Mouse (Mus musculus) frontal cortex, adult (tissue): ENCODE results near the gene Gdf3.
"Not testable (repeated sequence)": the region's sequence is repeated elsewhere in the genome, so short reads cannot be mapped to it uniquely, and the experiment has no call there.

Experiments used
- ATAC-seq: cut with Nextera tagmentation; 2 replicates; pipeline ENCODE4 v1.9.2; 2017; ENCODE audit warnings: mild to moderate bottlenecking, moderate library complexity, mixed read lengths; ENCODE audit not compliant: low TSS enrichment

Gene Gdf3

GRCm38 (mm10) chr6:122609771-122610170 is at the start of gene Gdf3:
TSS of gene Gdf3 (minus strand) at chr6:122610087.
- ATAC-seq = no peak

- no peak for ATAC-seq
Observed at GRCm38 (mm10) chr6:122659567-122659966, 49.7 kb upstream of the Gdf3 start.

- ATAC-seq = no peak
Observed at GRCm38 (mm10) chr6:122657630-122658029, 47.7 kb upstream of the Gdf3 start.

DNA sequence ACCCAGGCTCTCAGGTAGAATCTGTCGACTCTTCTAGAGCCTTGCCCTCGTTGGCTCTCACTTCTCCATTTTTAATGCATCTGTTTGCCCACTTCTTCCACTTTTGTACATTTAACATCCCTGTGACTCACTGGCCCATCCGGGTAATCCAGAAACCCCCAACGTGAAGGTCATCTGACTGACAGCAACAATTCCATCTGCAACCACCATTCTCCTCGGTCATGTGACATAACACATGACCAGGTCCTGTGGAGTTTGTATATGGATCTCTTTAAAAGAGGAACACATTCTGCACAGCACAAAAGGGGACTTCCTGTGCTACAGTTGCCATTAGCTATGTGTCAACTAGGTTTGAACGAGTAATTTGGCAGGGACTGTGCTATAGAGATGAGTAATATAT is 44.4 kb upstream of the Gdf3 start:
- no peak for ATAC-seq

DNA sequence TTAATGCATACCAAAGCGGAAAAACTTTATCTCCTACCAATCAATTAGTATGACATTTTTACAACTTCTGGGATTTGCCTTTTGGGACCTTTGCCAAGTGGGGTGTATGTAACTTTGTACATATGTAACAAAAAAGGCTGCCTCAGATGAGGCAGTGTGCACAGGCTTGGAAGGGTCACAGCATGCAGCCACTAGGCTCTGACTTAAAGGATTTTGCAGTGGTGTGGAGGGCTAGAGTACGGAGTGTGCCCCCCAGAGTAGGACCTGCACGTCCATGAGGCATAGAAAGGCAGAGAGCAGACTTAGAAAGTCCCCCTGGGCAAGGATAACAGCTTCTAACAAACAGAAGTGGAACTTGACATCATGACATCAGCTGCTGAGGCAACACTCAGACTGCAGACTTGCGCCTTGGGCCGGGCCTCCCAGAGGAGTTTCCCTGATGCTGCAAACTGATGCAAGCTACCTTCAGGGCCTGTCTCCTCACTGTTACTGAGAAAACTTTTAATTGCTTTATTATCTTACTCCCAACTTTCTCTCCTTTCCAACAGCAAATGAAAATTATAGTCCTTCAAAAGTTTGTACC is 40.6 kb upstream of the Gdf3 start:
- ATAC-seq = no peak

DNA sequence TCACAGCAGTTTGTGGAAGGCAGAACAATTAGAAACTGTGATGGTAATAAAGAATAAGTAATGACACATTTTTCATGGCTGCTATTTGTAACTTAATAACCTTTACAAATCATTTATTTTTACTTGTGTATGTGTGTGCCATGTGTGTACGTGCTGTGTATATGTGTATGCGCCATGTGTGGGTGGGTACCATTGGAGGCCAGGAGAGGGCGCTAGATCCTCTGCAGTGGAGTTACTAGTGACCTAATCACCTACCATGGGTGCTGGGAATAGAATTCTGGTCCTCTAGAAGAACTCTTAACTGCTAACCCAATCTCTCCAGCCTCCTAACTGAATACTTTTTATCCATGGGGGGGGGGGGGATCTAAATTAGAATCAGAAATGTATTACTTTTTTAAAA is 40.0 kb upstream of the Gdf3 start:
- ATAC-seq = no peak

GRCm38 (mm10) chr6:122644196-122644595 is 34.3 kb upstream of the Gdf3 start:
- not testable (repeated sequence) for ATAC-seq

DNA sequence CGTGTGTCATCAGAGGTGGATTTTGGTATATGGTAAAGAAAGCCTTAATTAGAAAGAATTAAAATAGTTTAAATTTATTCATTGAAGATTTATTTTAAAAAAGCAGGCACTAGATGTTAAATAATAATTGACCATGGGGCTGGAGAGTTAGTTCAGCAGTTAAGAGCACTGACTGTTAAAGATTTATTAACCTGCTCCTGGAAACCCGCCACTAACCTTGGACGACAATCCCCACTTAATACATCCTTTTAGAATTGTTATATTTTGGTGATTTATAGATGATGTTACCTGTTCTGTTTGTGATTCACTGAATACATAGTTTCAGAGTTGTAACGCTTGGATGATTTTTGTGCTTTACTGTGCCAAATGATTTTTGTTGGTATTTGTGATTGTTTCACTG is 27.7 kb upstream of the Gdf3 start:
- not testable (repeated sequence) for ATAC-seq

DNA sequence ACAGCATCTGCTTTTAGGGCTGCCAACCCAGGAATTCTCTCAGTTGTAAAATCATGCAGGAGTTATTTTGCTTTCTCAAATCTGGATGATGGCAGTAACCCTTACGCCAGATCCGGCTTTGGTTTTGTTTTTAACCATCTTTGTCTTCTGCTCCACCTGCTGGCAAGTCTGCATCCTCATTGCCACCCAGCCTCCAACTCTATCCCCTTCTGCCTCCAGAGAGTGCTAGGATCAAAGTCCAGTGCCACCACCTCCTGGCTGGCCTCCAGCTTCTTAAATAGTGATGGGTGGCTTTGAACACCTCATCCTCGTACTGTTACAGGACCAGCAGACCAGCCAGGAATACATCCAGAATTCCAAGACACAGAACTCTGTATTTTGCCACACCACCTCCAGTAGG is 26.8 kb upstream of the Gdf3 start:
- no peak for ATAC-seq

GRCm38 (mm10) chr6:122635315-122635714 is 25.4 kb upstream of the Gdf3 start:
- no peak for ATAC-seq

DNA sequence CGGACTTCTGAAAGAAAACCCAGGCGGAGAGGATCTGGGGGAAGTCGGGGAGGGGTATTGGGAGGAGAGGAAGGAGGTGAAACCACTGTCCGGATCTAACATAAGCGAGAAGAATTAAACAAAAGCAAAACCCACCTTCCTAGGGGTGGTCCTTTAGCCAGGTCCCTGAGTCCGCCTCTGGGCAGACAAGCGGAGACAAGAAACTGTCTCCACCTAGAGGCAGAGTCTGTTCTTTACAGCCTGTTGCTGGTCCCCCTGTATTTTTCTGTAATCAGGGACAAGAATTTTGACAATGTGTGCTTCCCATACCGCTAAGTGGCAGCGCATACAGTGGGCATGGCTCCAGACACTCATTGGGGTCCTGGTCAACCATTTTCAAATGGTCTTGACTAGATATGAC is 23.5 kb upstream of the Gdf3 start:
- ATAC-seq = no peak

DNA sequence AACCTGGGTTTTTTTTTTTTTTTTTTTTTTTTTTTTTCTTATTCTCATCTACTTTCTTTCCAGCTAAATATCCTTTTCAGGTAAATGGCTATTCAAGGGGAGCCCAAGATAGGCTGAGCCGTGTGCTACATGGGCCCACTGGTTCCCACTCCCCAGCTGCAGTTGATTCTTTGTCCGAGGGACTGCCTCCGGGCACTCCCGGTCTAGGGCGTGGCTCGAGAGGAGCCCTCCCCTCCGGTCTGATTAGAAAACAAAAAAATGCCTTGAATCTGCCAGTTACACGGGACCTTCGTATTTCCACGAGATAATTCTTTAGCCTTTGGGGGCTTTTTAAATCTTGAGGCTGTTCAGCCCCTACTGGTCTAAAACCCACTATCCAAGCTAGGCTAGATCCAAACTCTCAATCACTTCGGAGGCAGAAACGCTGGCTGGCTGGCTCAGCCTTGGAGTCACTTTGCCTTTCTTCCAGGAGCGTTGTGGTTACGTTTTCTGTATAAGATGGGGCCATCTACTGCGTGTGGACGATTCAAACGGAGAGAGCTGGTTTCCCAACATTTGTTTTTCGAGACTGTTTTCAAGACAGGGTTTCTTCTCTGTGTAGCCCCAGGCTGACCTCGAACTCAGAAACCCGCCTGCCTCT is 17.7 kb upstream of the Gdf3 start:
- no peak for ATAC-seq

- no peak for ATAC-seq
Observed at GRCm38 (mm10) chr6:122626110-122626509, 16.2 kb upstream of the Gdf3 start, which contains the start of gene Dppa3. TSS of gene Dppa3 (plus strand) at chr6:122626410.

DNA sequence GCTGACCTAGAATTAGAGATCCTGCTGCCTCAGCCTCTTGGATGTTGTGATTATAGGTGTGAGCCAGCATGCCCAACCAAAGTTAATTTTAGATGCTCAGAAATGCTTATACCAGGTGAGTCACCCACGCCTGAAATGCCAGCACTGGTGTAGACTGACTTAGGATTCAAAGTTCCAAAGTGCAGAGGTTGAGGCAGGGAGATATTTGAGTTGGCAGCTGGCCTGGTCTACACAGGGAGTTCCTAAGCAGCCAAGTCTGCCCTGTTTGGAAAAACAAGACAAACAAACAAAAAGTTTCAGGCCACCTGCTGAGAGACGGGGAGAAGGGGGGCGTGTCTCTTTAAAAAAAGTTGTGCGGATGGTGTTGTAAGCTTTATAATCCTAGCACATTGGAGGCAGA is 15.3 kb upstream of the Gdf3 start:
- ATAC-seq = no peak

- ATAC-seq = no peak
Observed at GRCm38 (mm10) chr6:122624480-122624879, 14.6 kb upstream of the Gdf3 start.

DNA sequence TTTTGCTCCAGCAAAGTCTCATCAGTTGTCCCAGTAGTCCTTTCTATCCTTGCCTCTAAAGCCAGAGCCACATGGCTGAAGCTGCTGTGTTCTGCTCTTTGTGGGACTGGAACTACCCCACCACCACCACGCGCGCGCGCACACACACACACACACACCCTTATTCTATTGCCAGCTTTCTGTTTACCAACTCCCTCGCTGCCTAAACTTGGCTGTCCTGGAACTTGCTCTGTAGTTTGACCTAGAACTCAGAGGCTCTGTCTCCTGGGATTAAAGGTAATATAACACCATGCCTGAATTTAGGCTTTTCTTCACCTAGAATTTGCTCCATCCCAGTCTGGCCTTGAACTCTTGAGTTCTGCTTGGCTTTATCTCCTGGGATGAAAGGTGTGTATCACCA is 11.2 kb upstream of the Gdf3 start:
- ATAC-seq = no peak

- ATAC-seq = no peak
Observed at GRCm38 (mm10) chr6:122616022-122616421, 6.1 kb upstream of the Gdf3 start.

DNA sequence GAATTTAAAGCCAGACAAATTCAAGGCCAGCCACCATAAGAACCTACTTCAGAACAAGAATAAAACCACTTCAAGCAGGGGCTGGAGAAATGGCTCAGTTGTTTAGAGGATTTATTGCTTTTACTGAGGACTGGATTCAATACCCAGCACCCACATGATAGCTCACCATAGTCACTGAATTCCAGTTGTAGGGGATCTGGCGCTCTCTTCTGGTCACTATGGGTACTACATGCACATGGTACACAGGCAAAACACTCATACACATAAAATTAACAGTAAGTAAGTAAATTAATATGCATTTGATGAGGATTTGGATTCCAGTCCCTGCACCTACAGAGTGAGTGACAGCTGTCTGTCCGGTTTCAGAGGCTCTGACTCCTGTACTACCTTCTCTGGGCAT is 4.2 kb upstream of the Gdf3 start:
- no peak for ATAC-seq

DNA sequence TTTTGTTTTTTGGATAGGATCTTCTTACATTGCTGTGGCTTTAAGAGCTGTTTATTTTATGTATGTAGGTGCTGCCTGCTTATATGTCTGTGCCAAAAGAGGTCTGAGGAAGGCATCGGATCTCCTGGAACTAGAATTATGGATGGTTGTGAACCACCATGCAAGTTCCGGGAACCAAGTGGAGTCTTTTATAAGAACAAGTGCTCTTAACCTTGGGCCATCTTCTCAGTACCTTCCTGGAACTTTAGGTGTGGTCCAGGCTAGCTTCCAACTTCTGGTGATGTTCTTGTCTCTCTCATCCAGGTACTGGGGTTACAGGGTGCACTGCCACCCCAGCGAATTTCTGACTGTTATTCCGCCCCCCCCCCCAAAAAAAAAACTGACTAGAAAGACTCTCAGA is 2.5 kb upstream of the Gdf3 start:
- no peak for ATAC-seq

DNA sequence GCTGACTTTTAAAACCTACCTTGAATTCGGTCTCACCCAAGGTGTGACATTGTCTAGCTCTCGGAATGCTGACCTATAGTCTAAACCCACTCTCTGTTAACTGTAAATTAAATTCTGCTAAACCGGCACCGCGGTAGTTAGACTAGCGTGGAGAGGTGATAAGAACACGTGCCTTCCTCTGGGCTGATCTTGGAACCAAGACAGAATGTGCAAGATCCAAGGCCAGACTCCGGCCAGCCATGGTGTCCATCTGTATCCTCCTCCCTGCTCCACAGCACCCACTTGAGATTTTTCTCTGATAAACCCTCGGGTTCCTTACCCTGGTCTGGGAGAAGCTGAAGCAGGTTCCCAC is 534 bp downstream of the Gdf3 start:
- no peak for ATAC-seq

DNA sequence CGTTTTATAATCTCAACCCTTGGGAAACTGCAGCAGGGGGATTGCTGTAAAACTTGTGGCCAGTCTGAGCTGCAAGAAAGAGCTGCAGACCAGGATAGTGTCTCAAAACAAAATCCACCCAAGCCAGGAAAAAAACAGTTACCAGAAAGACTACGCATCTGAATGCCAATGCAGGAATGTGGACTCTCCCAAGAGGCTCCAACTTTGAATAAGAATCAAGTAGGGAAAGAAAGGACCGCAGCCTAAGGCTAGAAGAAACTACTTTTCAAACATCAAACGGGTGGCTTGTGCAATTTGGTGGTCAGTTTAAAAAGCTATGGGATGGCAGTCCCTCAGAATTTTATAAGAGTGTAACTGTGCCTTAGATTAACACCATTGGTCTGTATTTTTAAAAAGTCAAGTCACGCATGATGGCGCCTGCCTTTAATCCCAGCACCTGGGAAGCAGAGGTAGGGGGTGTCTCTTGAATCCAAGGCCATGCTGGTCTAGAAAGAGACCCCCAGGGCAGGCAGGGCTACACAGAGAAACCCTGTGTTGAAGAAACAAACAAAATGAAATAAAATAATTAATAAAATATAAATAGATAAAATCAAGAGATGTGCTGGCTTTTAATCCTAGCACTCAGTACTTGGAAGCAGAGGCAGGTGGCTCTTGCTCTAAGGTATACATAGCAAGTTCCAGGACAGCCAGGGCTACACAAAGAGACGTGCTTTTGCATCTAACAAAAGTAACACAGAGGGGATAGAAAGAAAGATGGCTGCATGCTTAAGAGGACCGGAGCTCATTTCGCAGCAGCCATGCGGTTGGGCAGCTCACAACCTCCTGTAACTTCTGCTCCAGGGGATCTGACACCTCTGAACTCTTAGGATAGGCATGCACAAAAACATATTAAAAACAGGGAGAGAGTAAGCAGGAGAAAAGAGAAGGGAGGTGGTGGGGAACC is 1.2 kb downstream of the Gdf3 start:
- no peak for ATAC-seq

DNA sequence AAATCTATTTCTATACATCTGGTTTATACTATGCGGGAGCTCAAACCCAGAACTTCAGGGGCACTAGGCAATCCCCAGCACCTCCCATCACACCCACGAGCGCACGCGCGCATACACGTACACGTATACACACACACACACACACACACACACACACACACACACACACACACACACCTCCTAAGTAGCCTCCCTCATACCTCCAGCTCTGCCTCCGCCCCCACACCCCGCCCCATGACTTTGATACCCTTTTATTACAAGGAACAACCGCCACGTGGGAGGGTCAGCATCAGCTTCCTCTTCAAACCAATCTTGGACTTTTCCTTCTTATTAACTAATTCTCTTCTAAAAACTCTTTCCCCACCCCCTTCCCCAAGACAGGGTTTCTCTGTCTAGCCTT is 2.2 kb downstream of the Gdf3 start:
- ATAC-seq = no peak

DNA sequence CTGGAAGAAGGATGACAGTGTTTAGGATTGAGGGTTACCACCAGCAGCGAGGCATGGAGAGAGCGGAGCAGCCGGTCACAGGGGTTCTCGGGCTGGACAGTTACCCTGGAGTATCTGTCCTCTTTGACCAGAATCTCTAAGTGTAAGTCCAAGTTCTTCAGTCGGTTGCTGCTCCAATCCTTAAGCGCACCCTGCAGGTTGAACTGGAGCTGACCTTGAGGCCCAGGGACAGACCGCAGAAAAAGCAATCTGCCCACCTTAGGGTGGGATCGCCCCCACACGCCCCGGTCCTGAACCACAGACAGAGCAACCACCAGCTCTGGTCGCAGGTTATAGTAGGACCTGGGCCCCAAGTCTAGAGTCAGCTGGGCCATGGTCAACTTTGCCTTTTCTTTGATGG is 3.2 kb downstream of the Gdf3 start:
- no peak for ATAC-seq
